Mouse (Mus musculus): ENCODE data around the gene Gnl2. TPM values are rescaled to one million over a fixed set of nuclear protein-coding genes. Genes with fewer than 3 reads are reported as not detected.

Gnl2 gene
- polyA plus RNA-seq, 1 experiment from 2014 or later: 106 TPM

- Histone ChIP-seq H3K4me2 (no peak overlapping the region), H3K9ac (ENCODE audit: low read depth, low read length) (no peak overlapping the region), H3K9me3 (ENCODE audit: control insufficient read depth, low read length) (no peaks in the 10 kb centered on the region), H3K27me3 (replicated peaks; ENCODE audit: control insufficient read depth, insufficient read depth, low read length) (no peaks in the 10 kb centered on the region), H3K27ac (ENCODE audit: low read depth, low read length) (no peak overlapping the region), H3K4me3 (ENCODE audit: low read depth, low read length) (no peak overlapping the region), H3K4me1 (replicated peaks; ENCODE audit: control insufficient read depth, insufficient read depth, low read length) (peaks cover 3% of the 10 kb centered on the region; the same call in 1 of the 2 replicates), H3K36me3 (ENCODE audit: control insufficient read depth, insufficient read depth, low read length) (peaks cover 24% of the 10 kb centered on the region)
- WGBS: 58% methylated on average over 5 of the region's 5 CpGs
- no peak for ATAC-seq (replicated peaks; ENCODE audit: low FRiP score)
- DNase-seq (ENCODE audit: low spot score): no peak
Observed at GRCm38 (mm10) chr4:125058033-125058432, 41.6 kb downstream of the Gnl2 start.

DNA sequence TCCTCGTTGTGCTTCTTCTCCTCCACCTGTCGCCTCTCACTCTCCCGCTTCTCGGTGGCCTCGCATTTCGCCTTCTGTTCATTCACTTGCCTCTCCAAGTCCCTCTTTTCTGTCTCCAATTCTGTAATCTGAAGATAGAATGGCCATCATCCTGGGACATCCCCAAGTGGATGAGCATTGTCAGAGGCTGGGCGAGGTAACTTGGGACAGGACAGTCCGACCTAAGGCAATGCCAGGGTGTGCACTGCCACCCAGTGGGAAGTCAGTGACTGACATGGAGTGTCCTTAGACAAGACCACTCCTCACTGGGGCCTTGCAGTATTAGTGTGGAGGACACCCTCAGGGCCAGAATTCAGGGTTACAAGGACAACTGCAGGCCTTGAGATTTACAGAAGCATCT, 42.6 kb downstream of the Gnl2 start:
- Histone ChIP-seq H3K9ac (ENCODE audit: low read depth, low read length) (no peak overlapping the region), H3K4me3 (ENCODE audit: low read depth, low read length) (no peak overlapping the region), H3K36me3 (ENCODE audit: control insufficient read depth, insufficient read depth, low read length) (peaks cover 18% of the 10 kb centered on the region), H3K9me3 (ENCODE audit: control insufficient read depth, low read length) (no peaks in the 10 kb centered on the region), H3K27me3 (replicated peaks; ENCODE audit: control insufficient read depth, insufficient read depth, low read length) (no peaks in the 10 kb centered on the region), H3K4me1 (replicated peaks; ENCODE audit: control insufficient read depth, insufficient read depth, low read length) (peaks cover 3% of the 10 kb centered on the region; the same call in 1 of the 2 replicates), H3K4me2 (peak overlapping the region; percentile 47), H3K27ac (ENCODE audit: low read depth, low read length) (no peak overlapping the region)
- WGBS: 7% methylated on average over 8 of the region's 8 CpGs
- DNase-seq (ENCODE audit: low spot score) (peak; percentile 48), ATAC-seq (replicated peaks; ENCODE audit: low FRiP score) (peak; percentile 71)

DNA sequence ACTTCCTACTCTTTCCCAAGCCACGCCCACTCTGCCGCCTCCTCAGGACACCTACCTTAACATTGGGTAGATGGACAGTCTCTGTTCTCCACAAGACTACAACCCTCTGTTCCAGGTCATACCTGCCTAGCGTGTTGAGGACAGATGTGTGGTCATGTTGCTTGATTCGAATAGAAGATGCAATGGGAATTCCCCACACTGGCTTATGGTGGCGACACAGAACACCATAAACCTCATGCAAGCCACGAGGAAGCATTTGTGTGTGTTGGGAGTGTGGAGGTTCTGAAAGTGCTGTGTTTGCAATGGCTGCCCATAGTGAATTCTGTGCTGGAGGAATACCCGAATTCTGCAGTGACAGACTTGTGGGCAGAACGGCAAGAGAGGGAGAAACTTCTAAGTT, 47.4 kb downstream of the Gnl2 start:
- H3K4me1 ChIP-seq (replicated peaks; ENCODE audit: control insufficient read depth, insufficient read depth, low read length): peaks cover 18% of the 10 kb centered on the region
- no peak for DNase-seq (ENCODE audit: low spot score)
- no peak overlapping the region for H3K4me2 ChIP-seq
- no peaks in the 10 kb centered on the region for H3K9me3 ChIP-seq (ENCODE audit: control insufficient read depth, low read length)
- no peaks in the 10 kb centered on the region; the same call in 1 of the 2 replicates for H3K27me3 ChIP-seq (replicated peaks; ENCODE audit: control insufficient read depth, insufficient read depth, low read length)
- no peak for ATAC-seq (replicated peaks; ENCODE audit: low FRiP score)
- H3K4me3 ChIP-seq (ENCODE audit: low read depth, low read length): no peak overlapping the region
- peaks cover 4% of the 10 kb centered on the region; the same call in 1 of the 2 replicates for H3K36me3 ChIP-seq (ENCODE audit: control insufficient read depth, insufficient read depth, low read length)
- WGBS: 67% methylated on average over 8 of the region's 8 CpGs
- H3K27ac ChIP-seq (ENCODE audit: low read depth, low read length): no peak overlapping the region
- H3K9ac ChIP-seq (ENCODE audit: low read depth, low read length): no peak overlapping the region

GRCm38 (mm10) chr4:125065517-125066307, 49.3 kb downstream of the Gnl2 start, which contains the start of gene Dnali1:
Gene Dnali1, minus strand, starts transcription at chr4:125065703.
- peak; percentile 37 for ATAC-seq (replicated peaks; ENCODE audit: low FRiP score)
- H3K27ac ChIP-seq (ENCODE audit: low read depth, low read length): peak within 1 kb of the TSS; percentile 1; the same call in 1 of the 2 replicates

DNA sequence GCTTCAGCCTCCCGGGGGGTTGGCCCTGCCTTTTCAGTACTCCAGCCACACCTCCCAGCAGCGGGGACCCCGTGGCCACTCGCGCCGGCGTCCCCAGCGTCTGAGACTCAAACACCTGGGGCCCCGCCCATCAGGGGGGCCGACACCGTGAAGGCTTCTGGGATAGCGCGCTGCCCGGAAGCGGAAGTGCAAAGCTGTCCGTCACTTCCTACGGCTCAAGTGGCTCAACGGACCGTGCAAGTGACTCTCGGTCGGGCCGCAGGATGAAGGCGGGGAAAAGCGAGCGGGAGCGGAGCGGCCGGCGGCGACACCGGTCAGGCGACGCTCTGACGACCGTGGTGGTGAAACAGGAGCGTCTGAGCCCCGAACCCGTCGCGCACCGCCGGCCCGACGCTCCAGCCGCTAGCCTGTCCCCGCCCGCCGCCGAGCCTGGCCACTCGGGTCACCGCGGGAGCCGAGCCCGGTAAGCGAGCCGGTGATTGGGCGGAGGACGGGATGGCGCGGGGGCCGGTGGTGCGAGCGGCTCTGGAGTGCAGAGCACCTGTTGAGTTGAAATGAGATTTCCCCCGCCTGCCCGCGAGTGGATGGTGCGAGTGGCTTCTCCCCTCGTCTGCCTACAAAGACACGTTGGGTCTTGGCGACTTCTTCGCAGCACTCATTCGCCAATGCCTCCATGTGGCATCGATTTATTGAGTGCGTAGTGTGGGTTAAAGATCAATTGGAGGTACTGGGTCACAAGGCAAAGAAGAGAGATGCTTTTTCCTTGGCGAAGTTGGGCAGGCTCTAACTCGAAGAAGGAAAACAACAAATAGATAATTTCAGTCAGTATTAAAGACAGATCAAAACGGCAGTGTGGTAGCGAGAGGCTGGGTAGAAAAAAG, 50.3 kb downstream of the Gnl2 start, which contains the start of gene Snip1:
Gene Snip1 (plus strand): TSS at position 183 of the 881 bp plus-strand sequence.
- H3K9ac ChIP-seq (ENCODE audit: low read depth, low read length): peak within 1 kb of the TSS; percentile 87
- H3K4me2 ChIP-seq: peak within 1 kb of the TSS; percentile 90
- peak; percentile 90 for ATAC-seq (replicated peaks; ENCODE audit: low FRiP score)
- H3K4me3 ChIP-seq (ENCODE audit: low read depth, low read length): peak within 1 kb of the TSS; percentile 79
- no peaks in the 10 kb centered on the region for H3K9me3 ChIP-seq (ENCODE audit: control insufficient read depth, low read length)
- H3K4me1 ChIP-seq (replicated peaks; ENCODE audit: control insufficient read depth, insufficient read depth, low read length): peaks cover 16% of the 10 kb centered on the region
- peak within 1 kb of the TSS; percentile 1; the same call in 1 of the 2 replicates for H3K27ac ChIP-seq (ENCODE audit: low read depth, low read length)
- no peaks in the 10 kb centered on the region; the same call in 1 of the 2 replicates for H3K27me3 ChIP-seq (replicated peaks; ENCODE audit: control insufficient read depth, insufficient read depth, low read length)
- DNase-seq (ENCODE audit: low spot score): peak; percentile 93
- H3K36me3 ChIP-seq (ENCODE audit: control insufficient read depth, insufficient read depth, low read length): peaks cover 23% of the 10 kb centered on the region
- WGBS: 1% methylated on average over 78 of the region's 78 CpGs

More at GRCm38 (mm10) chr4:125065517-125066307, 49.3 kb downstream of the Gnl2 start, which contains the start of gene Dnali1:
- H3K4me1 ChIP-seq (replicated peaks; ENCODE audit: control insufficient read depth, insufficient read depth, low read length): peaks cover 16% of the 10 kb centered on the region
- peaks cover 13% of the 10 kb centered on the region for H3K36me3 ChIP-seq (ENCODE audit: control insufficient read depth, insufficient read depth, low read length)
- 3% methylated on average over 26 of the region's 26 CpGs for WGBS
- peak; percentile 63 for DNase-seq (ENCODE audit: low spot score)
- peak within 1 kb of the TSS; percentile 79 for H3K4me3 ChIP-seq (ENCODE audit: low read depth, low read length)
- H3K27me3 ChIP-seq (replicated peaks; ENCODE audit: control insufficient read depth, insufficient read depth, low read length): no peaks in the 10 kb centered on the region; the same call in 1 of the 2 replicates
- peak within 1 kb of the TSS; percentile 90 for H3K4me2 ChIP-seq
- H3K9ac ChIP-seq (ENCODE audit: low read depth, low read length): peak within 1 kb of the TSS; percentile 87
- H3K9me3 ChIP-seq (ENCODE audit: control insufficient read depth, low read length): no peaks in the 10 kb centered on the region

DNA sequence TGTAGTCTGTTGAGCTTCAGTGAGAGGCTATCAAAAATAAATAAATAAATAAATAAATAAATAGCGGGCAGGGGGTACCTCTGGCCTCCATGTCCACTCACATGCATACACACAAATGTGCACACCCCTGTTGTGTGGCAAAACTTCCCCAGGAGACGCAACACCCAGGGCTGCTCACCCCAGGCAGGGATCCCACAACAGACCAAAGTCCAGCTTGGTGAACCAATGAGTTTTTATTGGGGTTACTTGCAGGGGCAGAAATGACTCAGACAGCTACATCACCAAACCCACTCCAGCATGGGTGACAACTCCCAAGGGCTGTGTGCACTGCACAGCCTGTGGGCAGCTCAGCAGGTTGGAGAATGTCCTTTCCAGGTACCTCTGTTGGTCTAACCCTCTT, 61.3 kb downstream of the Gnl2 start:
- ATAC-seq (replicated peaks; ENCODE audit: low FRiP score): no peak
- 81% methylated on average over 2 of the region's 2 CpGs for WGBS
- no peak overlapping the region for H3K9ac ChIP-seq (ENCODE audit: low read depth, low read length)

GRCm38 (mm10) chr4:125078698-125079097, 62.3 kb downstream of the Gnl2 start:
- H3K27ac ChIP-seq (ENCODE audit: low read depth, low read length): no peak overlapping the region
- H3K36me3 ChIP-seq (ENCODE audit: control insufficient read depth, insufficient read depth, low read length): peaks cover 18% of the 10 kb centered on the region; the same call in 1 of the 2 replicates
- H3K4me3 ChIP-seq (ENCODE audit: low read depth, low read length): no peak overlapping the region
- no peak overlapping the region for H3K4me2 ChIP-seq
- H3K9me3 ChIP-seq (ENCODE audit: control insufficient read depth, low read length): no peaks in the 10 kb centered on the region
- H3K27me3 ChIP-seq (replicated peaks; ENCODE audit: control insufficient read depth, insufficient read depth, low read length): no peaks in the 10 kb centered on the region
- no peak for ATAC-seq (replicated peaks; ENCODE audit: low FRiP score)
- H3K4me1 ChIP-seq (replicated peaks; ENCODE audit: control insufficient read depth, insufficient read depth, low read length): no peaks in the 10 kb centered on the region
- no peak for DNase-seq (ENCODE audit: low spot score)
- no peak overlapping the region for H3K9ac ChIP-seq (ENCODE audit: low read depth, low read length)
- WGBS: 91% methylated on average over 2 of the region's 2 CpGs

More for the DNA sequence above, 61.3 kb downstream of the Gnl2 start:
- H3K4me3 ChIP-seq (ENCODE audit: low read depth, low read length): no peak overlapping the region
- H3K36me3 ChIP-seq (ENCODE audit: control insufficient read depth, insufficient read depth, low read length): peaks cover 28% of the 10 kb centered on the region
- no peaks in the 10 kb centered on the region for H3K27me3 ChIP-seq (replicated peaks; ENCODE audit: control insufficient read depth, insufficient read depth, low read length)
- no peak overlapping the region for H3K4me2 ChIP-seq
- DNase-seq (ENCODE audit: low spot score): no peak
- H3K9me3 ChIP-seq (ENCODE audit: control insufficient read depth, low read length): no peaks in the 10 kb centered on the region
- no peaks in the 10 kb centered on the region for H3K4me1 ChIP-seq (replicated peaks; ENCODE audit: control insufficient read depth, insufficient read depth, low read length)
- H3K27ac ChIP-seq (ENCODE audit: low read depth, low read length): no peak overlapping the region
